Mouse (Mus musculus): Measurements from ENCODE around the gene Resp18. TPM values are rescaled to one million over a fixed set of nuclear protein-coding genes. Genes with fewer than 3 reads are reported as not detected.

The Resp18 gene
- polyA plus RNA-seq (2012; rRNA removed): not detected in 2 replicates

GRCm38 (mm10) chr1:75278228-75278627, at the start of gene Resp18:
Gene Resp18 (minus strand): TSS chr1:75278415.

GRCm38 (mm10) chr1:75317241-75318201, 39.3 kb upstream of the Resp18 start, which contains the start of gene Dnpep:
Gene Dnpep (minus strand): TSS chr1:75317990.

GRCm38 (mm10) chr1:75264091-75264880, 13.9 kb downstream of the Resp18 start, which contains the start of gene Ptprn:
Gene Ptprn (minus strand): TSS chr1:75264502.

GRCm38 (mm10) chr1:75236117-75237050, 41.8 kb downstream of the Resp18 start, which contains the start of gene Dnajb2:
Gene Dnajb2 (plus strand): TSS chr1:75236406.

GRCm38 (mm10) chr1:75231664-75232152, 46.5 kb downstream of the Resp18 start, which contains the start of gene A630095N17Rik:
Gene A630095N17Rik (minus strand): TSS chr1:75232102.

Other genes with a start within 250 kb of the Resp18 start
- gene Nhej1, start 153.2 kb downstream of the Resp18 start, polyA plus RNA-seq (2012; rRNA removed): 2.2 and 2.3 TPM in 2 replicates
- gene Slc23a3, start 144.5 kb downstream of the Resp18 start, polyA plus RNA-seq (2012; rRNA removed): 1.2 TPM in 2 replicates
- 26.9 and 31.0 TPM in 2 replicates for gene Cnppd1, start 135.7 kb downstream of the Resp18 start, polyA plus RNA-seq (2012; rRNA removed)
- 50.7 and 54.5 TPM in 2 replicates for gene Retreg2, start 135.6 kb downstream of the Resp18 start, polyA plus RNA-seq (2012; rRNA removed)
- gene Zfand2b, start 109.8 kb downstream of the Resp18 start, polyA plus RNA-seq (2012; rRNA removed): 41.4 and 42.2 TPM in 2 replicates
- 25.8 and 25.9 TPM in 2 replicates for gene Abcb6, start 98.0 kb downstream of the Resp18 start, polyA plus RNA-seq (2012; rRNA removed)
- 11.0 and 13.7 TPM in 2 replicates for gene Ankzf1, start 86.3 kb downstream of the Resp18 start, polyA plus RNA-seq (2012; rRNA removed)
- 22.2 and 26.3 TPM in 2 replicates for gene Atg9a, start 86.2 kb downstream of the Resp18 start, polyA plus RNA-seq (2012; rRNA removed)
- 4.7 and 4.9 TPM in 2 replicates for gene Glb1l, start 67.6 kb downstream of the Resp18 start, polyA plus RNA-seq (2012; rRNA removed)
- gene Stk16, start 67.6 kb downstream of the Resp18 start, polyA plus RNA-seq (2012; rRNA removed): 104 and 122 TPM in 2 replicates
- 103 and 117 TPM in 2 replicates for gene Tuba4a, start 58.5 kb downstream of the Resp18 start, polyA plus RNA-seq (2012; rRNA removed)
- gene A630095N17Rik, start 46.3 kb downstream of the Resp18 start, polyA plus RNA-seq (2012; rRNA removed): not detected in 2 replicates
- 20.3 and 23.9 TPM in 2 replicates for gene Dnajb2, start 42.0 kb downstream of the Resp18 start, polyA plus RNA-seq (2012; rRNA removed)
- gene Ptprn, start 13.9 kb downstream of the Resp18 start, polyA plus RNA-seq (2012; rRNA removed): 0.10 TPM in 2 replicates
- gene Dnpep, start 39.6 kb upstream of the Resp18 start, polyA plus RNA-seq (2012; rRNA removed): 61.8 and 63.4 TPM in 2 replicates
- 2.0 and 2.2 TPM in 2 replicates for gene Des, start 81.9 kb upstream of the Resp18 start, polyA plus RNA-seq (2012; rRNA removed)
- gene Speg, start 96.9 kb upstream of the Resp18 start, polyA plus RNA-seq (2012; rRNA removed): 4.9 and 6.9 TPM in 2 replicates
- gene Gmppa, start 157.5 kb upstream of the Resp18 start, polyA plus RNA-seq (2012; rRNA removed): 38.7 and 42.0 TPM in 2 replicates
- 0.01 and 0.03 TPM in 2 replicates for gene Asic4, start 172.0 kb upstream of the Resp18 start, polyA plus RNA-seq (2012; rRNA removed)
- gene Chpf, start 200.9 kb upstream of the Resp18 start, polyA plus RNA-seq (2012; rRNA removed): 3.7 and 4.1 TPM in 2 replicates
- gene Tmem198, start 201.1 kb upstream of the Resp18 start, polyA plus RNA-seq (2012; rRNA removed): 0.10 TPM in 2 replicates
- gene Obsl1, start 228.0 kb upstream of the Resp18 start, polyA plus RNA-seq (2012; rRNA removed): 10.4 and 12.4 TPM in 2 replicates
- 1.8 and 2.0 TPM in 2 replicates for gene Inha, start 228.7 kb upstream of the Resp18 start, polyA plus RNA-seq (2012; rRNA removed)
- gene Stk11ip, start 243.1 kb upstream of the Resp18 start, polyA plus RNA-seq (2012; rRNA removed): 4.9 and 5.3 TPM in 2 replicates

Data from liver, embryonic 18 days (tissue).